Mouse (Mus musculus) ovary, adult 18-20 months (tissue): ENCODE results near the gene Pla2g4d.

Experiments
- DNase-seq: peaks from one replicate; pipeline ENCODE4 v3.0.0; 2022; ENCODE audit warnings: low spot score, mixed read lengths

Pla2g4d gene

DNA sequence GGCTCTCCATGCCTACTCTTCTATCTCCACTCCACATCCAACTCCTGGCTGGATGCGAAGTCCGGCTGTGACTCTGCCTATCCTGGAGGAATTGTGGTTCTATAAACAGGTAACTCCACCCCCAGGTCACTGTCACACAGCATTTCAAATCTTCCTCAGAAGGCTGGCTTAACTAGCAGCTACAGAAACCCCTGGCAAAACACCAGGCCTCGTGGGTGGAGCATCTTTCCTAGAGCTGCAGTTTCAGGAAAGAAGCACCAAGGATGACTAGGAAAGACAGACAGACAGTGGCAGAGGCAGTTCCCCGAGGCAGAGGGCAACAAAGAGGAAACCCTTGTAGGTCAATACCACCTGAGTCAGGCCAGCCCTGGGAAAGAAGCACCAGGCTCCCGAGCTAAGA lies at the start of gene Pla2g4d:
TSS of gene Pla2g4d (minus strand) at position 203 of the 400 bp plus-strand sequence.
- no peak for DNase-seq

- no peak for DNase-seq
These were observed 48.9 kb upstream of the Pla2g4d start for GRCm38 (mm10) chr2:120337886-120338285.

GRCm38 (mm10) chr2:120331575-120331974 lies 42.6 kb upstream of the Pla2g4d start:
- DNase-seq = no peak

DNA sequence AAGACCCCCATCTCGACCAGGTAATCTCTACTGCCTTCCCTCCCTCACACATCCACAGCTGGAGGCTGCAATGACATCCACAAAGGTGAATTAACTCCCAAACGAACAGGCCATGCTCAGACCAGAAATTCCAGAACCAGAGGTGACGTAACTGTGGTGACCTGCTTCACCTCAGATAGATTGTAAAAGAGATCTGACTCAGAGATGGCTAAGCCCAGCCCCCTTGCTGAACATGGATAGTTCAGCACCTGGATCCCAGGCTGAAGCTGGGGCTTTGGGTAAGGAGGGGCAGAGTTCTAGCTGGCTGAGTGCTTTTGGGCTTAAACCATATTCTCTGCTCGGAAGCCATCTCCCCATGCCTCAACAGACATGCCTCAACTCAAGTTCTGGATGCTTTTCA lies 26.1 kb upstream of the Pla2g4d start:
- DNase-seq = no peak

DNA sequence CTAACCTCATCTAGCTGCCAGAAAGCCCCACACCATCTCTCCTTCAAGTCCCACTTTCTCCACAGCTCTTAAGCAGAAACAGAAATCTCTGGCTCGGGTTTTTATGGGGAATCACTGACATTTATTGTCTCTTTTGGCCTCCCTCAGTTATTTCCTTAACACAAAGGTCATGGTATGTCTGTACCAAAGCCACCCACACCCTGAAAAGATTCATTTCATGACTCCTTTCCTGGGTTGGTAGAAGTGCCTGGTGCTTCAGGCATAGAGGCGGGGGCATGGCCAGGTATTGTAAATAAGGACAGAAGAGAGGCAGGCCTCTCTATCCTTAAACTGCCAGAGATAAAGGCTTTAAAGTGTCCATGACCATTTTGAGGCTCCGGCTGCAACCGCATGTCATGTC lies 25.5 kb upstream of the Pla2g4d start:
- no peak for DNase-seq

- DNase-seq = no peak
These were observed 25.0 kb upstream of the Pla2g4d start, which contains the start of gene Pla2g4f for GRCm38 (mm10) chr2:120313976-120314375. Pla2g4f (minus strand) TSS chr2:120314165.

- peak; percentile 12 for DNase-seq
These were observed 23.4 kb upstream of the Pla2g4d start for GRCm38 (mm10) chr2:120312276-120312825.

DNA sequence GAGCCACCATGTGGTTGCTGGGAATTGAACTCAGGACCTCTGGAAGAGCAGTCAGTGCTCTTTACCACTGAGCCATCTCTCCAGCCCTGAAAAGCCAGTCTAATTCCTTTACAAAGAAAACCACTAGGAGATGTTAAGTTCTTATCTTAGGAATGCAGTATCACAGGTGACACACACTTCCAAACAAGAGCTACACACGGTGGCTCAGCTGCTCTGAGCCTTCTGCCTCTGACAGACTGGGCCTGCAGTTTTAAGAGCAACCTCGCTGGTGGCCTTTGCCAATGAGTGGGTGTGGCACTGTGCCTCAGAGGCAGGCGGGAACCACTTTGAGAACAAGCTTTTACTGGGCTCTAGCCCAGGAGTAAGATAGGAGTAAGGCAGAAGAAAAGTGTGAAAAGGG lies 15.1 kb upstream of the Pla2g4d start:
- DNase-seq = no peak

- DNase-seq = no peak
These were observed 12.1 kb upstream of the Pla2g4d start for GRCm38 (mm10) chr2:120301076-120301475.

DNA sequence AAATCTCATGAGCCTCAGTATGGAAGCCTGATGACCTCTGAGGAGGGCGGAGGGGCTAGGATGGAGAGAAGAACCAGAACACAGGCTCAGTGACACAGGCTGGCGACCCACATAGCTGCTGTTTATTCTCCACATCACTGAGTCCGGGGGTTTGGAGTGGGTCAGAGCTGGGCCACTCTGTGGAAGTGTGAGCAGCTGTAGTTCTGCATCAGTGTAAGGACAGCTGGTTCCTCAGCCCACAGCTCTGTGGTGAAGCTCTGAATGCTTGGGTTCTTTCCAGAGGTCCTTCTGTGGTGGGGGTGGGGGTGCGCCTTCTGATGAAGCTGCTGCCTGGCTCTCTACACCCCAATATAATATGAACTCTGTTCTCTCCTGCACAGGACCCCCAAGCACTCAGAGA lies 10.9 kb upstream of the Pla2g4d start:
- no peak for DNase-seq

DNA sequence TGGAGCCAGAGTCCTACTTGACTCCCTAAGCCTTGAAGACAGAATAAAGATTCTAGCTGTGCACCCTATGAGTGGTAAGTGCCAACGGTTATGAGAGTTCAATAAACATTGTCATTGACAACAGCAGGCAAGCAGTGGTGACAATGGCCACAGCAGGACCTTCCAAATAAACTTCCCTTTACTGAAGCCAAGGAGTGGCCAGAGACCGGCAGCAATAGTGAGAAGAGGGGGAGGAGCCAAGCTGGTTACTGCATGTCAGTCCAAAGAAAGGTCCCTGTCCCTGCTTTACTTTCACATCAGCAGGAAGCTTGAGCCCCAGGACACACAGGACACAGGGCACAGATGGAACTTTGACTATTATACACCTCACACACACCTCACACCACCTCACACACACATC lies 7.2 kb upstream of the Pla2g4d start:
- DNase-seq = no peak

DNA sequence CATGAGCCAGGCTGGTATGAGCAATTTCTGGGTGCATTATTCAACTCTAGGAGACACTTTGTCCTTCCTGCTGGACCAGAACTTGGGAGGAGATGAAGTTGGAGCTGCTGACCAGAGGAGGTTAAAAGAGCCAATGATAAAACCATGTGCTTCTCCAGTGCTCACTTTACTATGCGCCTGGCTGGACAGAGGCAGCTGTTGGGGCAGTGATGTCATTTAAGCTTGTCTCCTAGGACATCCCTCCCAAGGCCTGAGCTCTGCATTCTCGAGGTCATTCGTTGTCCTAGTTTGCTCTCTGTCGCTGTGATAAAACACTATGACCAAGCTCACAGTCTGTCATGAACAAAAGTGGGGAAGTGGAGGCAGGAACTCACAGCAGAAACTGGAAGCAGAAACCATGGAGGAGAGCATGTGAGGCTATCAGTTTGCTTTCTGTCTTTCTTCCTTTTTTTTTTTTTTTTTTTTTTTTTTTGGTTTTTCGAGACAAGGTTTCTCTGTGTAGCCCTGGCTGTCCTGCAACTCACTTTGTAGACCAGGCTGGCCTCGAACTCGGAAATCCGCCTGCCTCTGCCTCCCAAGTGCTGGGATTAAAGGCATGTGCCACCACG lies 2.6 kb upstream of the Pla2g4d start:
- DNase-seq = no peak

DNA sequence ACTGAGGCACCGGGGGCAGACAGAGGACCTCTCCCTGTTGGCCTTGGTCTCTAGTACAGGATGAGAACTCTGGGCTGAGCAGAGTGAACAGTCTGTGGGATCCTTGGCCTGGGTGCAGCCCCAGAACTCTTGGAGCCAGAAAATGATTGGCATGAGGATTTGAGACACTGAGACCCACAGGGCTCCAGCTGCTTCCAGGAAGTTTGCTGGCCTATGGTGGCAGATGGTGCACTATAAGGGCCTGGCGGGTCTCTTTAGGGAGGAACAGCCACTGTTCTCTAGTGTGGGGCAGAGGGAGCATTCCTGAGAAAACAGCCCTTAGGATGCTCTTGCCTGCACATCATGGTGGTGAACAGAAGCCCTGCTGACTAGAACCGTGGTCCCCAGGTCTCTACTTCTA lies 596 bp downstream of the Pla2g4d start:
- no peak for DNase-seq

DNA sequence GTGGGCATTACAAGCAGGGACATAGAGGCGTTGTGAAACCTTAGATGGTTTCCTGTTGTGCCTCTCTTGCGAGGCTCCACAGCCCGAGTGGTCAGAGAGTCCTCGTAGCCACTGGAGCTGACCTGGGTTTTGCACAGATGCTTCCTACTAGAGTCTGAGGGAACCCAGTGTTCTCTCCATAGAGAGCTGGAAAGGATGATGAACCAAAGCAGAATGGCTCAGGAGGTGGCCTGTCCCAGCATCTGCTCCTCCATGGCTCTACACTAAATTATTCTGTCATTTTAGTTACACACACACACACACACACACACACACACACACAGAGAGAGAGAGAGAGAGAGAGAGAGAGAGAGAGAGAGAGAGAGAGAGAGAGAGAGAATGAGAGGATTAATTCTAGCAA lies 3.4 kb downstream of the Pla2g4d start:
- DNase-seq = no peak

DNA sequence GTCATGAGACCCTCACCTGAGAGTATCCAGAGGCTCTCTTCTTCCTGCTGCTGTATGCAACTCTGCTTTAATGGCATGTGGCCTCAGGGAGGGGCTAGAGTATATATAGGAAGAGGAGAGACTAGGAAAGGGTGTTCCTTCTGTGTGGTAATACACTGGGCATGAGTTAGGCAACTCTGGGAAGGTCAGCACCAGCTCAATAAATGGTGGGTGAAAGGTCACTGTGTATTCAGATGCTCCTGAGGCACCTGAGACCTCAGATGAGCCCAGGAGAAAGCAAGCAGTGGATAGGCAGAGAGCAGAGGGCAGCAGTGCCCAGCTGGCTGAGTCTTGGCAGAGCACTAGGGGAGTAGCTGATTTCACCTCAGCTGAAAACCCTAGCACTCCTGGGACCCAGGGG lies 4.3 kb downstream of the Pla2g4d start:
- DNase-seq = no peak

GRCm38 (mm10) chr2:120284094-120284493 lies 4.9 kb downstream of the Pla2g4d start:
- DNase-seq = no peak

DNA sequence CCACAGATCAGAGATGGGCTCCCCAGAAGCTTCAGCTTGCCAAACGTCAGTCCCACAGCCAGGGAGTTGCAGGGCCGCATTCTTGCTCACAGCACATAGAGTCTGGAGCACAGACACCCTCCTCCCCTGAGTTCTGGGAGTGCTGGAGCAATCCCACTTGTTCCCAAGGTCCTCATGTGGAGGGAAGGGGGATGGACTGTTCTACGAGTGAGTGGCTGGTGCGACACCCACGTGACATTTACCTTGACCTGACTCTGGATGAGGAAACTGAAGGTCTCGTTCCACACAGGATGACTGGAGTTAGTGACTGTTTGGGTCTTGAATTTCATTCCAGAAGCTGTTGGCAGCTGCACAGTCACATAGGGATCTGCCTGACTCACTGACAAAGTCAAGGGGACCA lies 5.4 kb downstream of the Pla2g4d start:
- DNase-seq = no peak

DNA sequence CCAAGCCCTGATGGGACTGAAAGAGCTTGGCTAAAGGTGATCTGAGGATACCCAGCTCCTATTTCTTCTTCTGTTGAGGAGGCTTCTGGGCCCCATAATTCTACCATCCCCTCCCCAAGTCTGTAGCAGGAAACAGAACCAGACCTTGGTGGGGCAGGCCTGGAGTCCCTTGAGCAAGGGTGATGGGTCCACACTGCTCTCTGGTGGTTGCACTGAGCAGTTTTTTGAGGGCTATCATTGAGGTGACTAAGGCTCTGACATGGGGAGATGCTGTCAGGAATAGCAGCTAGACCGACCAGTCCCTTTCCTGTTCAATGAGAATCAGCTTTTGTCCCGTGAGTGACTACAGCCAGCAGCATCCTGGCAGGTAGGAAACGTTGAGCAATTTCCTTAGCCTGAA lies 7.8 kb downstream of the Pla2g4d start:
- no peak for DNase-seq

DNA sequence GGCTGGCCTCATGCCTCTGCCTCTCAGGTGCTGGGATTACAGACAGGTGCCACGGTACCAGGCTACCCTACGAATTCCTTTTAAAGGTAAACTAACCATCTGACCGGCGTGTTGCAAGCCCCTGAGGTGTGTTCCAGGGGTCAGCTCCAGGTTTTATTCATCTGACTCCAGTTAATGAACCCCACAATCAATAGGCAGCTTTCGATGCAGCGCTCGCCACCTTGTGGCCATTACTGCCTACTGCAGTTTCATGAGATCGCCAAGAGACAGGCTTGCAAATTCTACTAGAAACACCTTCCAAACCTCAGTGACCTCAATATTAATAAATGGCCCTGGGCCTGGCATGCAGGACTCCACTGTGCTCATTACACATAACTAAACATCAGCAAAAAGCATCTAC lies 9.0 kb downstream of the Pla2g4d start:
- no peak for DNase-seq

DNA sequence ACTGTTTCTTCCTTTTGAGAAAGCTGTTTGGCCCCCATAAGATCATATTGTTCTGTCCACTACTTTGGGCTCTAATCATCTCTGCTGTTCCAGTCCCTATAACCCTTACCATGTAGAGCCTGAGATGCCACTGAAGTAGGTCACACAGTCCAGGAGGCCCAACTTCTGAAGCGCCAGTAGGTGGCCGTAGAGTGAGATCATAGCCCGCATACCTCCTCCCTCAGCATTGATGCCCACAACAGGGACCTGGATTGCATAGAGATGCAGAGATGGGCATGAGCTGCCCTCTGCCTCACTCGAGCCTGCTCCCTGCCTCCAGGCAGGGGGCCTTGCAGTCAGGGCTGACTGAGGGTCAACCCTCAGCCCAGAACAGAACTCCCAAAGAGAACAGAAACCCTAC lies 12.0 kb downstream of the Pla2g4d start:
- no peak for DNase-seq

- DNase-seq = no peak
These were observed 20.4 kb downstream of the Pla2g4d start for GRCm38 (mm10) chr2:120268635-120269034.

DNA sequence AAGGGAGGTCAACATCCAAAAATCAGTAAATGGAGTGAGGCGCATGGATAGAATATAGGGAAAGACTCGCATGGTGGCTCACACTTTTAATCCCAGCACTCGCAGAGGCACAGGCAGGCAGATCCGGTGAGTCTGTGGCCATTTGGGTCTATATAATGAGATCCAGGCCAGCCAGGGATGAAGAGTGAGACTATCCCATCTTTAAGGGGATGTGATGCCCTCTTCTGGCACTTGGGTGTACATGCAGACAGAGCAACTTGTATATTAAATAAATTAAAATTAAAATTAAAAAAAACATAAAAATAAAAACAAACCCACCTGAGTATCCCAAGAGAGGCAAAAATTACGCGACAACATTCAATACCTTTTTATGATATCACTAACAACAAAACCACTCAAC lies 23.5 kb downstream of the Pla2g4d start:
- DNase-seq = no peak

DNA sequence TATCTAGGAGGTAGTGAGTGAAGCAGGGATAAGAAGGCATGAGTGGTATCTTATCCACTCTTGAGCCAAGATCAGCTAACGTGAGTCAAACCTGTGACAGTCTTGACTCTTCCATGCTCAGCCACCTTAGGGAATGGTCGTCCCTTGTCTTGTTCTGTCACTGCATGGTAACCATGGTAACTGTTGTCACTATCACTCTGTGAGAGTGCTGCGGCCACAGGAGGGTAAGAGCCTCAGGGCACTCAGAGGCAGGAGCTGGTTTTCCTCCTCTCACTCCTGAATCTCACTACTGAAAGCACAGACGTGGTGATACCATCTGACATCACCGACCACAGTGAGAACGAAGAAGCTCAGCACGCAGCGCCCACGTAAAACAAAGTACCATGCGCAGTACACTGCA lies 24.1 kb downstream of the Pla2g4d start:
- no peak for DNase-seq

GRCm38 (mm10) chr2:120262876-120263275 lies 26.1 kb downstream of the Pla2g4d start:
- no peak for DNase-seq
